Mouse (Mus musculus) Patski (cell line): ENCODE results near the gene Ppdpf. TPM values are rescaled to one million over a fixed set of nuclear protein-coding genes. Genes with fewer than 3 reads are reported as not detected.

Source experiments
- ATAC-seq: fragments of 100-300 bp; one replicate; pipeline ENCODE4 v1.8.0; 2021
- CTCF ChIA-PET: fragments of 350-600 bp; sonication (Branson Sonifier 250); formaldehyde crosslinking; loops from one replicate; lab custom pipeline; 2022; ENCODE audit warnings: inconsistent platforms; lab: Charles Lee
- POLR2A ChIA-PET: fragments of 350-600 bp; sonication (Branson Sonifier 250); formaldehyde crosslinking; loops from one replicate; lab custom pipeline; 2022; ENCODE audit warnings: antibody characterized with exemption, inconsistent platforms; lab: Charles Lee
- DNase-seq: peaks from one replicate; pipeline ENCODE4 v3.0.0-alpha.2; 2011; ENCODE audit warnings: low read depth, low spot score
- H3K27me3 ChIP-seq: fragments of 371-371 bp; one replicate; pipeline ENCODE4 v1.5.1; 2021
- CTCF ChIP-seq: fragments of 100-300 bp; IDR thresholded peaks from one replicate; pipeline ENCODE4 v1.5.1; 2021
- in situ Hi-C: fragments of 300-500 bp; cut with MboI; formaldehyde crosslinking; loops from 3 replicates; pipeline ENCODE4 v1.11.1; 2018; ENCODE audit warnings: low pct_unique_long_range_greater_than_20kb, mixed read lengths
- polyA plus RNA-seq: library from polyadenylated mRNA; unstranded; gene quantifications from one replicate; pipeline ENCODE4 v1.2.3, GENCODE M21; 2021

The Ppdpf gene
- polyA plus RNA-seq, 1 experiment from 2014 or later = 61.6 TPM

GRCm38 (mm10) chr2:181191936-181192335 is 4.9 kb downstream of the Ppdpf start:
- POLR2A ChIA-PET = no interaction called here
- H3K27me3 ChIP-seq = peaks cover under 1% of the 10 kb centered on the region
- in situ Hi-C loops = no loop called here
- CTCF ChIA-PET = interaction anchor here (1.0 to 1.3 kb wide), 2 partner anchors 10 to 14 kb away, joined by 3 read pairs; partner anchors contain the start of gene Ptk6
- no peak for ATAC-seq
- no peak for DNase-seq
- no peak for TF ChIP-seq CTCF

DNA sequence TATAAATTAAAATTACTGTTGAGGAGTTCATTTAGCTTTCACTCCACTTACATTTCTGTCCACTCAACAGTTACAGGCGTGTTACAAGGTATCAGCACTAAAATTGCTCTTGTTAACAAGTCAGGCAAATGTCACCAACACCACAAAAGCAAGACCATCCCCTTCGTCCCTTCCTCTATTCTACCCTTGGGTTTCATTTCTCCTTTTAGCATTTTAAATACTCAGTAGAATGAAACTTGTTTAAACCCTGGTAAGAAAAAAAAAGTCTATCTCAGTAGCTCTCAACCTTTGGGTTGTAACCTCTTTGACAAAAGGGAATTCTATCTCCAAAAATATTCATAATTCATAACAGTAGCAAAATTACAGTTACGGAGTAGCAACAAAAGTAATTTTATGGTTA is 6.0 kb downstream of the Ppdpf start:
- ChIA-PET CTCF (no interaction called here), POLR2A (no interaction called here)
- DNase-seq (no peak), ATAC-seq (no peak)
- H3K27me3 ChIP-seq = peaks cover 8% of the 10 kb centered on the region
- in situ Hi-C loops = no loop called here
- no peak for TF ChIP-seq CTCF

GRCm38 (mm10) chr2:181196628-181197300 is 9.7 kb downstream of the Ppdpf start:
- ATAC-seq (no peak), DNase-seq (no peak)
- POLR2A ChIA-PET = no interaction called here
- H3K27me3 ChIP-seq = peaks cover 20% of the 10 kb centered on the region
- in situ Hi-C loops = no loop called here
- TF ChIP-seq CTCF = no peak
- CTCF ChIA-PET = no interaction called here

GRCm38 (mm10) chr2:181201606-181202005 is 14.6 kb downstream of the Ppdpf start:
- TF ChIP-seq CTCF = no peak
- ChIA-PET POLR2A (interaction anchor here (0.6 kb wide), 1 partner anchor 94 kb away, joined by 3 read pairs; no protein-coding TSS in a partner anchor), CTCF (interaction anchor here (1.9 kb wide), 1 partner anchor 15 kb away, joined by 4 read pairs; the partner anchor contains the start of gene Ppdpf)
- DNase-seq (no peak), ATAC-seq (no peak)
- H3K27me3 ChIP-seq = peaks cover 32% of the 10 kb centered on the region
- in situ Hi-C loops = no loop called here

- ChIA-PET POLR2A (interaction anchor here (0.6 kb wide), 1 partner anchor 93 kb away, joined by 3 read pairs; no protein-coding TSS in a partner anchor), CTCF (interaction anchor here (0.9 to 1.9 kb wide), 2 partner anchors 10 to 15 kb away, joined by 3 to 4 read pairs; partner anchors contain the start of gene Ppdpf)
- H3K27me3 ChIP-seq = peaks cover 30% of the 10 kb centered on the region
- ATAC-seq (no peak), DNase-seq (no peak)
- in situ Hi-C loops = no loop called here
- no peak for TF ChIP-seq CTCF
Observed at GRCm38 (mm10) chr2:181202422-181202821, 15.4 kb downstream of the Ppdpf start, which contains the start of gene Ptk6. Ptk6 (minus strand) TSS chr2:181202789.

DNA sequence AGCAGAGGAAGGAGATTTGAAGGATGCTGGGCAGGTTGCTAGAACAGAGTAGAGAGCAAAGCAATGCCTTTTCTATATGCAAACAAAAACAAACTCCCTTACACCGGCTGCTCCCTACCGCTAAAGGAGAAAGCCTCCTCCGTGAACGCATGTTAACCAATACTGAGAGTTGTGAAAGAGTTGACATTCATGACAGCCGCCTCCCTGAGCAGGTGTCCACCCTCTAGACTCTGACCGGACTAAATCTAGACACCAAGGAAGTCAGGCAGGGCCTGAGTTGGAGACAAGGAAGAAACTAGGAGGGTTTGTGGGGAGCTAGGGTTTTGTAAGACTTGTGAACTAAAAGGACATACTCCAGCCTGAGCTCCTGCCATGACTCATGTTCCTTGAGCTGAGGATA is 15.8 kb downstream of the Ppdpf start:
- DNase-seq (no peak), ATAC-seq (no peak)
- in situ Hi-C loops = no loop called here
- POLR2A ChIA-PET = no interaction called here
- TF ChIP-seq CTCF = no peak
- CTCF ChIA-PET = interaction anchor here (0.9 to 1.9 kb wide), 2 partner anchors 11 to 16 kb away, joined by 3 to 4 read pairs; partner anchors contain the start of gene Ppdpf
- H3K27me3 ChIP-seq = peaks cover 27% of the 10 kb centered on the region

GRCm38 (mm10) chr2:181205678-181206077 is 18.6 kb downstream of the Ppdpf start:
- H3K27me3 ChIP-seq = peaks cover 19% of the 10 kb centered on the region
- ATAC-seq = no peak
- POLR2A ChIA-PET = no interaction called here
- TF ChIP-seq CTCF = no peak
- no peak for DNase-seq
- CTCF ChIA-PET = interaction anchor here (1.0 kb wide), 1 partner anchor 14 kb away, joined by 3 read pairs; no protein-coding TSS in a partner anchor
- in situ Hi-C loops = no loop called here

DNA sequence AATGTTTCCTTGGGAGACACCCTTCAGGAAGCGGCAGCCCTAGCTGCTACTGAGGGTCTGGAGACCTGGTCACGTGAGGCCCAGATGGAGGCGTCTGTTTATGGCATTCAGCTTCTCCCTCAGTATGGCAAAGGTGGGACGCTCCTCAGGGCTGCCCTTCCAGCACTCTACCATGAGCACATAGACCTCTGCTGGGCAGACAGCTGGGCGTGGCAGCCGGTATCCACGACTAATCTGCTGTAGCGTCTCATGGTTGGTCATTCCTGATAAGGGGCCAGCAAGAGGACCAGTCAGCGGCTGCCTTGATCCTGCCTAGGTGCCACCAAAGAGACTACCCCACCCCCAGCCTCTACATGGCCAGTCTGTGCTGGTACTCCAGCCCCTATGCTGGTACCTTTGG is 19.1 kb downstream of the Ppdpf start:
- ATAC-seq = no peak
- H3K27me3 ChIP-seq = peaks cover 15% of the 10 kb centered on the region
- DNase-seq = no peak
- CTCF ChIA-PET = interaction anchor here (1.0 kb wide), 1 partner anchor 14 kb away, joined by 3 read pairs; no protein-coding TSS in a partner anchor
- POLR2A ChIA-PET = no interaction called here
- no peak for TF ChIP-seq CTCF
- in situ Hi-C loops = no loop called here

GRCm38 (mm10) chr2:181212389-181213020 is 25.5 kb downstream of the Ppdpf start:
- peaks cover 38% of the 10 kb centered on the region for H3K27me3 ChIP-seq
- ChIA-PET CTCF (no interaction called here), POLR2A (no interaction called here)
- in situ Hi-C loops = no loop called here
- TF ChIP-seq CTCF = no peak
- ATAC-seq = no peak
- no peak for DNase-seq

DNA sequence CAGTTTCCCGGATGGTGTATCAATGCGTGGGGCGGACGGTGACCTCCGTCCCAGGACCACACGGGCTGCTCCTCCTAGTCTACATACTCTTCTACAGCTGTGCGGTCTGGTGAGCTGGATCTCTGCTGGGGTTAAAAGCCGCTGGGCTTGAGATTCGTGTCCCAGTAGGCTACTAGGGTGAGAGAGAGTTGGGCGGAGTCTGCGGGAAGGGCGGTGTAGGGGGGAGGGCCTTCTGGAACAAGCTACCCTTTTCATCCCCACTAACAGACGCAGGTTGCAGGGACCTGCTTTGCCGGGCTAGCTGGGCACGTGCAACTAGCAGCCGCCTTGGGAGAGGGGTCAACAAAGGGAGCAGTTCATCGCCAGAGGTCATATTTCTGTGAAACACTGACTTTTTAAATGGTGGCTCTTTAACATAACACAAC is 26.0 kb downstream of the Ppdpf start, which contains the start of gene Srms:
Srms (minus strand) TSS at position 165 of the 425 bp plus-strand sequence.
- peaks cover 39% of the 10 kb centered on the region for H3K27me3 ChIP-seq

DNA sequence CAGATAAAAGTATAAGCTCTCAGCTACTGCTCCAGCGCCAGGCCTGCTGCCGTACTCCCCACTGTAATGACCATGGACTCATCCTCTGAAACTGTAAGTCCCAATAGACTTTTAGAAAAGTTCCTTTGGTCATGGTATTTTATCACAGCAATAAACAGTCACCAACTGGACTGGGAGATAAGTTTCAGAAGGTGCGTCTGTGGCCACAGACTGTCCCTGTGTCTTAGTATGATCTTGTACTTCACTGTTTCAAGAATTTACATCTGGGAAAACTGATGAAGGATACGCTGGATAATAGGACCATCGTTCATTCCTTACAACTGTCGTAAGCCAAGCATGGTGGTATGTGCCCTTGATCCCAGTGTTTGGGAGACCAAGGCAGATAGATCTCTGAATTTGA is 29.0 kb downstream of the Ppdpf start:
- H3K27me3 ChIP-seq = peaks cover 41% of the 10 kb centered on the region
- in situ Hi-C loops = no loop called here
- no peak for DNase-seq
- CTCF ChIA-PET = no interaction called here
- POLR2A ChIA-PET = no interaction called here
- TF ChIP-seq CTCF = no peak
- no peak for ATAC-seq

More for the DNA sequence above, 26.0 kb downstream of the Ppdpf start, which contains the start of gene Srms:
- DNase-seq (no peak), ATAC-seq (no peak)
- CTCF ChIA-PET = no interaction called here
- in situ Hi-C loops = no loop called here
- no peak for TF ChIP-seq CTCF
- POLR2A ChIA-PET = no interaction called here
